Mouse (Mus musculus) brain, embryonic 14.5 days (tissue): Measurements from ENCODE around the gene Matk. TPM values are rescaled to one million over a fixed set of nuclear protein-coding genes. Genes with fewer than 3 reads are reported as not detected.

Experiments
- DNase-seq: peaks from one replicate; pipeline ENCODE4 v3.0.0-alpha.2; 2011; ENCODE audit warnings: low read depth
- CTCF ChIP-seq: fragments of 200-500 bp; IDR thresholded peaks from 2 replicates; pipeline ENCODE4 v1.5.1; 2012; ENCODE audit warnings: inconsistent platforms, mild to moderate bottlenecking, moderate library complexity, borderline replicate concordance; ENCODE audit not compliant: insufficient read depth, insufficient read length; ENCODE audit errors: extremely low read depth
- POLR2A ChIP-seq: fragments of 200-500 bp; IDR thresholded peaks from 2 replicates; pipeline ENCODE4 v1.6.1; 2012; ENCODE audit warnings: mild to moderate bottlenecking, inconsistent platforms, borderline replicate concordance; ENCODE audit not compliant: poor library complexity, insufficient read depth, insufficient read length, severe bottlenecking; ENCODE audit errors: extremely low read depth
- polyA plus RNA-seq: library from polyadenylated mRNA; depleted of rRNA; stranded (reverse); fragments of >200 nt; gene quantifications from 2 replicates; pipeline ENCODE4 v1.2.3, GENCODE M21; 2012

Gene Matk
- polyA plus RNA-seq, 1 experiment = 30.6 TPM

DNA sequence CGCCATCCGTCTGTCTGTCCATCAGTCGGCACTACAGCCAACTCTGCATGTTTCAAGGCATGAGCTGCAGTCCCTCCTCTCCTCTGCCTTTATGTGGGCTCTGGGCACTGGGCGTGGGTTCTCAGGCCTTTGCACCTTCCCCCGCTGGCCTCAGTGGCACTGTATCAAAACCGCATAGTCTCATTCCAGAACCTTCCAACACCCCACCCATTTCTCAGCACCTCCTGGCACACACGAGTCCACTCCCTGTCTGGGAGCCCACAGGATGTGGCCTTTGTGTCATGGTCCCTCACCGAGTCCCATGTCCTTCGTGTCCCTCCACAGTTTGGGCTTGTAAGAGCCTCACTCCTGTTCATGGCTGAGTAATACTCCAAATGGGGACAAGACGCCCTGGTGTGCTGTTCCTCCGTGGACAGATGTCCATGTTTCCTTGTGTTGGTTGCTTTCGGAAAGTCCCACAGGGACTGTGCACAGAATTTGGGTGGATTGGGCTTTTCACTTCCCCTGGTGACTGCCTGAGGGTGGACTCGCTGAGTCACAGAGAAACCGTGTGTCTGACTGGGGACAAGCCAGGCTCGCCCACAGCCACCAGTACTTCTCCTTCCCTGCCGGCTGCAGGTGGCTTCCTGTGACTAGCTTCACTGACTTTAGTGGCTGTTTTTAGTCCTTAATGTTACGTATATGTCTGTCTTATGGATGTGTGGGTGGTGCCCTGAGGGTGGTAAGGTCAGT, 45.8 kb downstream of the Matk start:
- no peak for DNase-seq
- TF ChIP-seq POLR2A (no peak), CTCF (no peak)

DNA sequence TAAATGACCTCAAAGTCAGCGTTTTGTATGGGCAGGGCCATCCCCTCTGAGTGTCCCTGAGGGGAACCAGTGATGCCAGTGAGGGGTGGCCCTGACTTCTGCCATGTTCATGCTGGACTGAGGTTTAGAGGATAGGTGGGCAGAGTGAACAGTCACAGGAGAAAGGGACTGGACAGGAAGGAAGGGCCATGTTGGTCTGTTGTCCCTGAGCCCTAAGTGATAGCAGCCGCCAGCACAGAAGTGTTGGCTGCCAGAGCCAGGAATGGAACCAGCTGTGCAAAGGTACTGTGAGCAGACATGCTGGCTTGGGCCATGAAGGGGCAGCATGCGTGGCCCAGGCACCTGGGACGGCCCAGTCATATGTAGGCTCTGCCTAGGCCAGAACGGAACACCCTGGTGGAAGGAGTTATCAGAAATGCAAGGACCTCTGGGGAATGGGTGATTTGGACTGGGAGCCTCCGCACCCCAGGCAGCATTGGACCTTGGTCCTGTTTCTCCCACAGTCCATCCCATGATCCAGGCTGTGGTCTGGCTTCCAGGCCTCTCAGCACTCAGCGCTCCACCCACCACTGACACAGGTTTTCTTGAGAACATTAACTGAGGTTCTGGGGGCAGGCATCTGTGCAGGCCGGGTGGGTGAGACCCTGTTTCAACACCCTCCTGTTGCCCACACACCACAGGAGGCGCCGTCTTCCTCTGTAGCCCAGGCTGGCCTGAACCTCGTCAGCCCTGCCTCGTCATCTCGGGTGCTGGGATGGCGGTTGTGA, 47.0 kb downstream of the Matk start:
- no peak for DNase-seq
- TF ChIP-seq POLR2A (no peak), CTCF (no peak)

GRCm38 (mm10) chr10:81300352-81300907, 47.7 kb downstream of the Matk start:
- DNase-seq = no peak
- no peak for TF ChIP-seq POLR2A
- no peak for TF ChIP-seq CTCF

GRCm38 (mm10) chr10:81301321-81301720, 48.6 kb downstream of the Matk start:
- TF ChIP-seq CTCF (no peak), POLR2A (no peak)
- DNase-seq = no peak

GRCm38 (mm10) chr10:81302288-81302687, 49.6 kb downstream of the Matk start:
- TF ChIP-seq CTCF = no peak
- TF ChIP-seq POLR2A = no peak
- no peak for DNase-seq

- TF ChIP-seq POLR2A = no peak
- TF ChIP-seq CTCF = no peak
Observed at GRCm38 (mm10) chr10:81302781-81303218, 50.1 kb downstream of the Matk start.

DNA sequence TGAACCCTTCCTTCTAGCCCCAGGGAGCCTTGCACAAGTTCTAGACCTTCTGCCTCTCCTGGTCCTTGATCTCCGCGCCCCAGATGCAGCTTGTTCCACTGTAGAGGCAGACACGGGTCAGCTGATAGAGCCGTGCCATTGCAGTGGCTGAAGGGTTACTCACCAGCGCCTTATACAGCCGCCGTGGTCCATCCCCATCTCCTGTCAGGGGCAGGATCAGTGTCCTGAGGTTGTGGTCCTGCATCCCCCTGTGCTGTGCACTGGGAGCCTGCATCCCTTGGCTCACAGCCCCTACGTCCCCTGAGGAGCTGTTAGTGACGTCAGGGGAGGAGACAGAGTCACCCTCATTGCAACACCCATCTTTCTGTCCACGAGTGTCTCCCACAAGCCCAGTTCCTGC, 50.5 kb downstream of the Matk start:
- TF ChIP-seq CTCF = no peak
- TF ChIP-seq POLR2A = no peak
- DNase-seq = no peak

More at GRCm38 (mm10) chr10:81302781-81303218, 50.1 kb downstream of the Matk start:
- DNase-seq = no peak

DNA sequence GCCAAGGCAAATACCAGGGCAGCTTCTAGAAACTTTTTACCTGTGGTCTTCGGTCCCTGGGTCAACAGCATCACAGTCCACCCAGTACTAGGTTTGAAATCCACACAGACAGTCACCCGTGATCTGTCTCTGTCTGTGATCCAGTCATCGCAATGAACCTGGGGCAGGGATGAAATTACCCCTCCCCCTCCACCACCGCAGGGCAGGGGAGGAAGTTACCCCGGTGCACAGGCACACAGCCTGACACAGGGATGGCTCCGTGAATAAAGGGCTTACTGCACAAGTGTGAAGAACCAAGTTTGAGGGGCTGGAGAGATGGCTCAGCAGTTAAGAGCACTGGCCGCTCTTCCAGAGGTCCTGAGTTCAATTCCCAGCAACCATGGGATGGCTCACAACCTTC, 51.0 kb downstream of the Matk start:
- TF ChIP-seq CTCF (no peak), POLR2A (no peak)
- no peak for DNase-seq

DNA sequence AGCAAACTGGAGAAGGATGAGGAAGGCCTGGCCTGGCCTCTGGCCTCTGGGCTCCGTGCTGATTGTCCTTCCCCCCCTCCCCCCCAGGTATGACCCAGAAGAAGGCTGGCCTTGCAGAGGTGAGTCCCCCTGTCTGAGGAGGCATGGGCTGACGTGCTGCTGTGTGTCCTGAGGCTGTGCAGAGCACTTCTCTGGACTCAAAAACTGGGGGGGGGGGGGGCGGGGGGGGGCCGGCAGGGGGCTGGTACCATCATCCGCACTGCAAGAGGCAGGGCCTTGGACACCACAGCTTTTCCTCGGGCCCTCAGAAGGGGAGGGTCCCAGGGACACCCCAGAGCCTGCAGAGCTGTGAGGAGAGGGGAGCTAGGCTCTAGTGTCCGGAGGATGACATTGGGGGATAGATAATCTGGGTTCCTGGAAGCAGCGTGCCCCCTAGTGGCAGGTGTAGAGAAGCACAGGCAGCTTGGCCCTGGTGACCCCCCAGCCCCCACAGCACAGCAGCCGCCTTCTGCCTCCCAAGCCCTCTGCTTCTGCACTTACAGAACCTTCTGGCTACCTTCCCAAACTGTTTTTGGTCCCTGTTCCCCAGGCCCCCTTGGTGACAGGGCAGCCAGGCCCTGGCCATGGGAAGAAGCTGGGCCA, 52.0 kb downstream of the Matk start:
- peak; percentile 74 for TF ChIP-seq CTCF
- no peak for TF ChIP-seq POLR2A

DNA sequence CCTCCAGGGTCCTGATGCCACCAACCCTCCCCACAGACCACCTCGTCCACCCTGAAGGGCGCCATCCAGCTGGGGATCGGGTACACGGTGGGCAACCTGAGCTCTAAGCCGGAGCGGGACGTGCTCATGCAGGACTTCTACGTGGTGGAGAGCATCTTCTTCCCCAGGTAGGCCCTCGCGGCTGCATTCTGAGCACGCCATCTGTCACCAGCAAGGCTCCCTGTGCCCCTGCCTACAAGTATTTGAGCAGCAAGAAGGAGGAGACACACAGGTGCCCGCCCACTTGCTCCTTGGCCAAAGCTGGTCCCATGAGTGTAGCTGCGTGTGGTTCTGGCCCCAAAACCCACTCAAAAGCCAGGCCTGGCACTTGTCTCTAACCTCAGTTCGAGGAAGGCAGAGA, 52.9 kb downstream of the Matk start:
- no peak for DNase-seq
- TF ChIP-seq POLR2A (no peak), CTCF (no peak)

More for the DNA sequence above, 52.0 kb downstream of the Matk start:
- peak; percentile 40 for DNase-seq

DNA sequence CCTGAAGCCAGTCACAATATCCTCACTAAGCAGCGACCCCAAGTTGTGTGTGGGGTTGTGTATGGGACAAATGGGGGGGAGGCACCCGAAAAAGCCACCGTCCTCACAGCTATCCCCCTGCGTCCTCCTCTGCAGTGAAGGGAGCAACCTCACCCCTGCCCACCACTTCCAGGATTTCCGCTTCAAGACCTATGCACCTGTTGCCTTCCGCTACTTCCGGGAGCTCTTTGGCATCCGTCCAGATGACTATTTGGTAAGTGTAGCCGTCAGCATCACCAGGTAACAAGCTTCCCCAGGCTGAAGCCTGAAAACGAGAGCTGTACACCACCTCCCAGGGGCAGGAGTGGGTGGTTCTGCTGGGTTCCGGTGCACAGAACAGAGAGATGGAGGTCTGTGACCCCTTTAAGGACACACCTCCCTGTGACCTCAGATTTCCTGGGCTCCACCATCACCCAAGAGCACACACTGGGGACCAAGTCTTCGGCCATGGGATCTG, 53.5 kb downstream of the Matk start:
- TF ChIP-seq CTCF = no peak
- no peak for TF ChIP-seq POLR2A
- no peak for DNase-seq

GRCm38 (mm10) chr10:81306837-81307682, 54.3 kb downstream of the Matk start:
- DNase-seq = no peak
- TF ChIP-seq CTCF = no peak
- no peak for TF ChIP-seq POLR2A
